Mouse (Mus musculus): ENCODE measurements around the gene Snx4.
"Not testable (repeated sequence)": the region's sequence is repeated elsewhere in the genome, so short reads cannot be mapped to it uniquely, and the experiment has no call there.

Snx4 gene

GRCm38 (mm10) chr16:33251194-33252051 lies at the start of gene Snx4:
Gene Snx4 (plus strand): TSS chr16:33251442.
- in situ Hi-C loops (cut with MboI; ENCODE audit: unreplicated experiment in 2 of 2): no loop called here

DNA sequence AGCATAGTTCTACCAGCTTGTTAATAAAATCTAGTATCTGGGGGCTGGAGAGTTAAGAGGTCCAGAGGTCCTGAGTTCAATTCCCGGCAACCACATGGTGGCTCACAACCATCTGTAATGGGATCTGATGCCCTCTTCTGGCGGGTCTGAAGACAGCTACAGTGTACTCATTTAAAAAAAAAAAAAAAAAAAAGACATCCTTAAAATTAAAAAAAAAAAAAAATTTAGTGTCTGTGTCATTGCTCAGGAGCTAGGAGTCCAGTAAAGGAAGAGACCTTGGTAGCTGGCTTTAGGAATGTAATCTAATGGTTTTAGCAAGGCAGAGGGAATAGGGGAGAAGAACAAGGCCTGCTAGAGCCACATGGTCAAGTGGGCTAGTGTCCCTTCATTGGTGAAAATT lies 40.4 kb upstream of the Snx4 start:
- in situ Hi-C loops (cut with MboI; ENCODE audit: unreplicated experiment in 2 of 2): no loop called here

- in situ Hi-C loops (cut with MboI; ENCODE audit: unreplicated experiment in 2 of 2): no loop called here
Measured at GRCm38 (mm10) chr16:33216313-33217003, 34.8 kb upstream of the Snx4 start.

GRCm38 (mm10) chr16:33217553-33218085 lies 33.6 kb upstream of the Snx4 start:
- in situ Hi-C loops (cut with MboI; ENCODE audit: unreplicated experiment in 2 of 2): not testable (repeated sequence)

GRCm38 (mm10) chr16:33222482-33222881 lies 28.8 kb upstream of the Snx4 start:
- in situ Hi-C loops (cut with MboI; ENCODE audit: unreplicated experiment in 2 of 2): no loop called here

DNA sequence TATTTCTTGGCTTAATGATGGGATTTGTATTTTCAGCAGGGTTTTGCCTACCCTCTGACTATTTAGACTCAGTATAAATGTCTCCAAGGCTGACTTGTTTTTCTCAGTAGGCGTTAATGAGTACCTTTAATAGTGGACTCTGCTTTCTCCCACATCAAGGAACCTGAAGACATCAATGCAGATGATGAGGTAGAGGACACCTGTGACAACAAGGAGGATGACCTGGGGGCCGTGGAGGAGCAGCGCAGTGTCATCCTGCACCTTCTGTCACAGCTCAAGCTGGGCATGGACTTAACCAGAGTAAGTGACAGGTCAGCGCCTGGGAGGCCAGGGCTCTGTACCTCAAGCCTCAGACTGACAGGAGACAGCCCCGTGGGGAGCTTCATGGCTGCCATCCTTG lies 26.9 kb upstream of the Snx4 start:
- in situ Hi-C loops (cut with MboI; ENCODE audit: unreplicated experiment in 2 of 2): no loop called here

DNA sequence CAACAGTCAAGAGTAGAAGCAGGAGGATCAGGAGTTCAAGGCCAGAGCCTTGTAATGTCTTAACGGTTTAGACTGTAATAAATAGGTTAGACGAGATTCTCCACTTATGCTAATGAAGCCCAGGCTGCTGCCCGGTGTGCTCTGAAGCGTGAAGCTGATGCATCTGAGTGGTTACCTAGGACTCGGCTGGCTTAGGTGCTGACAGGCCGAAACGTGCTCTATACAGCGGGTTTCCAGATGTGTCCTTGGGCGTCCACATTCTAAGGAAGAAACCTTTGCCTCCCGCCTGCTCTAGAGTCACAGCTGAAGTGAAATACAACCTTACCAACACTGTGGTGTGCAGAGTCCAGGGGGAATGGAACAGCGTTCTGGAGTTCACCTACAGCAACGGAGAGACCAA lies 17.1 kb upstream of the Snx4 start:
- in situ Hi-C loops (cut with MboI; ENCODE audit: unreplicated experiment in 2 of 2): no loop called here

- in situ Hi-C loops (cut with MboI; ENCODE audit: unreplicated experiment in 2 of 2): no loop called here
Measured at GRCm38 (mm10) chr16:33236151-33236550, 15.1 kb upstream of the Snx4 start.

DNA sequence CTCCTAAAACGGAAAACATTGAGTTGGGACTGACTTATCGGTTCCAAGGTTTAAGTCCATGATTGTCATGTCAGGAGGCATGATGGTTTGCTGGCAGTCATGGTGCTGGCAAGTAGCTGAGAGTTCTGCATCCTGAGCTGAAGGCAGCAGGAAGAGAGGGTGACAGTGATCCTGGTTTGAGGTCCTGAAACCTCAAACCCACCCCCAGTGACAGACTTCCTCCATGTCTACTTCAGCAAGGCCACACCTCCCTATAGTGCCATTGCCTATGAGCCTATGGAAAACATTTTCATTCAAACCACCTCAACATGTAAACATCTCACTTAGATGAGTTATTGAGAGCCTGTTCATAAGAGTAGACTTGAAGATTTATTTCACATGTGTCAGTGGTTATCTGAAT lies 11.9 kb upstream of the Snx4 start:
- in situ Hi-C loops (cut with MboI; ENCODE audit: unreplicated experiment in 2 of 2): no loop called here

- in situ Hi-C loops (cut with MboI; ENCODE audit: unreplicated experiment in 2 of 2): no loop called here
Measured at GRCm38 (mm10) chr16:33242046-33242445, 9.2 kb upstream of the Snx4 start.

- in situ Hi-C loops (cut with MboI; ENCODE audit: unreplicated experiment in 2 of 2): no loop called here
Measured at GRCm38 (mm10) chr16:33244136-33244691, 7.0 kb upstream of the Snx4 start.

DNA sequence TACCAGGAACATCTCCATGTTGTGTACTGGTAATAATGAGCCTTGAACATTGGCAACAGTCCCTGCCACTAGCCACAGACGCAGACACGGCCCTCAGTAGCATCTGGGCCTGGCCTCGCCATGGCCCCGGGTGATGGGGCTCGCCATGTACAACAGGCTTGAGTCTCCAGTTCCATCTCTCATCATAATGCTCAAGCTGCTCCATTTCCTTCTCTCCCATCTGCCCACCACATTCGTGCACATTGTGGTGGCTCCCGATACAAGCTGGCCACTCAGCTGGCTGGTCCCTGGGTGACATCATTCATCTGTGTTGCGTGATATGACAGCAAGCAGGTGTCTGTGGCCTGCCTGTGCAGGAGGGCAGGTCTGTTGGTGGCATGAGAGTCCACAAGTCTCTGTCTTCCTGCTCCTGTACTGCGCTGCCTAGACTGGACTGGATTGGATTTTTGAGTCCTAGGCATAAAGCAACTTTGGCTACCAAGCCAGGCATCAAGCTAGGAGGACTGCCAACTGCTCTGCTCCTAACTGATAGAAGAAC lies 6.2 kb upstream of the Snx4 start:
- in situ Hi-C loops (cut with MboI; ENCODE audit: unreplicated experiment in 2 of 2): no loop called here

DNA sequence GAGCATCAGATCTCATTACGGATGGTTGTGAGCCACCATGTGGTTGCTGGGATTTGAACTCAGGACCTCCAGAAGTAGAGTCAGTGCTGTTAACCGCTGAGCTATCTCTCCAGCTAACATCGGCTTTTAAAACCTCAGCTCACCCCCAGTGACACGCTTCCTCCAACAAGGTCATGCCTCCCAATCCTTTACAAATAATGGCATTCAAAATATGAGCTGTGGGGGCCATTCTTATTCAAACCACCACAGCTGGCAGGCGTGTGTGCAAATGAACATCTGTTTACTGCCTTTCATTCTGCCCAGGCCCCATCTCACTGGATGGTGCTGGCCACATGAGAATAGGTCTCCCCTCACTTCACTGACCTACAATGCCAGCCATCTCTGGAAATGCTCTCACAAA lies 4.7 kb upstream of the Snx4 start:
- in situ Hi-C loops (cut with MboI; ENCODE audit: unreplicated experiment in 2 of 2): no loop called here

GRCm38 (mm10) chr16:33247006-33247405 lies 4.2 kb upstream of the Snx4 start:
- in situ Hi-C loops (cut with MboI; ENCODE audit: unreplicated experiment in 2 of 2): no loop called here

DNA sequence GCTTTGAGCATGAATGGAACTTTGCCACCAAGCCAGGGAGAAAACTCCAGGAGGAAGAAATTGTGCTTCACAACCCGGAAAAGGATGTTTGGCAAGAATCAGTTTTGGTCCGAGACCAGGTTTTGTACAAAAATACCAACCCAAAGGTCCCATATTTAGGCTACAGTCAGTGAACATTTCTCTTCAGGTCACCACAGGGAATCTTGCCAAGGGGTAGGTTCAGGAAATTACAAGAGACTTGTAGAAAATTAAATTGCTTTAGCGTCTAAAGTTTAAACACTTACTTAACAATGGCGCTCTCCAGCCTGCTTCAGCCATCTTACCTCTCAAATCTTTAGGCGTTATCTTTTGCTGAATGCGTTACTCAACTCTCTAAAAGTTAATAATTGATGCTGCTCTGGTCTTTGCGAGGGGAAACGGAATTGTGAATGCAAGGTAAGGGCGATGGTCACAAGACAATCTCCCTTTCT lies 556 bp upstream of the Snx4 start:
- in situ Hi-C loops (cut with MboI; ENCODE audit: unreplicated experiment in 2 of 2): no loop called here

- in situ Hi-C loops (cut with MboI; ENCODE audit: unreplicated experiment in 2 of 2): no loop called here
Measured at GRCm38 (mm10) chr16:33255601-33256000, 4.4 kb downstream of the Snx4 start.

- in situ Hi-C loops (cut with MboI; ENCODE audit: unreplicated experiment in 2 of 2): no loop called here
Measured at GRCm38 (mm10) chr16:33258530-33258929, 7.3 kb downstream of the Snx4 start.

- in situ Hi-C loops (cut with MboI; ENCODE audit: unreplicated experiment in 2 of 2): no loop called here
Measured at GRCm38 (mm10) chr16:33259824-33260223, 8.6 kb downstream of the Snx4 start.

GRCm38 (mm10) chr16:33260825-33261224 lies 9.6 kb downstream of the Snx4 start:
- in situ Hi-C loops (cut with MboI; ENCODE audit: unreplicated experiment in 2 of 2): no loop called here

- in situ Hi-C loops (cut with MboI; ENCODE audit: unreplicated experiment in 2 of 2): no loop called here
Measured at GRCm38 (mm10) chr16:33261584-33262061, 10.4 kb downstream of the Snx4 start.

GRCm38 (mm10) chr16:33262096-33262495 lies 10.9 kb downstream of the Snx4 start:
- in situ Hi-C loops (cut with MboI; ENCODE audit: unreplicated experiment in 2 of 2): no loop called here

Measured in v-Abl transformed pro-B cells (cell line).